Mouse (Mus musculus) heart, embryonic 10.5 days (tissue): ENCODE results near the gene Med19. TPM values are rescaled to one million over a fixed set of nuclear protein-coding genes. Genes with fewer than 3 reads are reported as not detected.
"Not testable (repeated sequence)": the region's sequence is repeated elsewhere in the genome, so short reads cannot be mapped to it uniquely, and the experiment has no call there.

Source experiments
- DNase-seq: peaks from one replicate; pipeline ENCODE4 v3.0.0-alpha.2; 2017; ENCODE audit warnings: low spot score
- H3K27ac ChIP-seq: fragments of 300-500 bp; sonication (generic); 2 replicates; pipeline ENCODE4 v1.5.1; 2016; ENCODE audit warnings: mild to moderate bottlenecking
- H3K27me3 ChIP-seq: fragments of 300-500 bp; sonication (generic); 2 replicates; pipeline ENCODE4 v1.6.1; 2016; ENCODE audit warnings: mild to moderate bottlenecking; ENCODE audit not compliant: poor library complexity, insufficient read depth, severe bottlenecking
- H3K36me3 ChIP-seq: fragments of 300-500 bp; sonication (generic); 2 replicates; pipeline ENCODE4 v1.6.1; 2016; ENCODE audit warnings: mild to moderate bottlenecking, moderate library complexity
- H3K4me1 ChIP-seq: fragments of 300-500 bp; sonication (generic); 2 replicates; pipeline ENCODE4 v1.6.1; 2016; ENCODE audit warnings: mild to moderate bottlenecking
- H3K4me3 ChIP-seq: fragments of 300-500 bp; sonication (generic); 2 replicates; pipeline ENCODE4 v1.5.1; 2016; ENCODE audit warnings: mild to moderate bottlenecking, moderate library complexity
- H3K9me3 ChIP-seq: fragments of 300-500 bp; sonication (generic); 2 replicates; pipeline ENCODE4 v1.6.1; 2016; ENCODE audit warnings: mild to moderate bottlenecking, moderate library complexity
- WGBS: fragments of 180-500 bp; shearing (Covaris S2); methylation state at CpG from one replicate; pipeline ENCODE4 v1.1.7; 2016; 5-methylcytosine and 5-hydroxymethylcytosine counted together
- polyA plus RNA-seq: library from polyadenylated mRNA; unstranded; fragments of >200 nt; fragmentation: Nextera tagmentation; extraction: Ambion mirVana; gene quantifications from 2 replicates; pipeline ENCODE4 v1.2.1, GENCODE M21; 2016

The Med19 gene
- polyA plus RNA-seq, 1 experiment from 2014 or later = 39.9 TPM

DNA sequence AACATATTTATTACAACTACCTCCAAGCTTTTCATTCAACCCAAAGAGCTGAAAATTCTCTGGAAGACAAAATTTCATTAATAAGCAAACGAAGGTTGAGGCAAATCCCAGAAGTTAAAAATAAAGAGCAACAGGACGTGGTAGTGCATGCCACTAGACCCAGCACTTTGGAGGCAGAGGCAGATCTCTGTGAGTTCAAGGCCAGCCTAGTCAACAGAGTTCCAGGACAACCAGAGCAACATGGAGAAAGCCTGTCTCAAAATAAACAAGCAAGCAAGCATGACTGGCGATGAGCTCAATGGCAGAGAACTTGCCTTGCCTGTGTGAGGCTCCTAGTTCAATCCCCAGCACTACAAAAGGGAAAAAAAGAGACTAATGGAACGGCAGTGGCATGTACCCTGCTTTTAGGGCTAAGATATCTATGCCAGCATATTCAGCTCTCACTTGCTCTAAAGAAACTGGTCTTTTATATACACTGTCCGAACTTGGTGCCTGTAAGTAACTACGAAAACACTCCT lies 31.1 kb upstream of the Med19 start:
- Histone ChIP-seq H3K27ac (no peak overlapping the region), H3K27me3 (no peaks in the 10 kb centered on the region), H3K36me3 (peaks cover 6% of the 10 kb centered on the region; the same call in 1 of the 2 replicates), H3K4me1 (peaks cover 31% of the 10 kb centered on the region), H3K4me3 (peak overlapping the region; percentile 77), H3K9me3 (no peaks in the 10 kb centered on the region)
- 86% methylated on average over 6 of the region's 6 CpGs for WGBS
- DNase-seq = peak; percentile 66

DNA sequence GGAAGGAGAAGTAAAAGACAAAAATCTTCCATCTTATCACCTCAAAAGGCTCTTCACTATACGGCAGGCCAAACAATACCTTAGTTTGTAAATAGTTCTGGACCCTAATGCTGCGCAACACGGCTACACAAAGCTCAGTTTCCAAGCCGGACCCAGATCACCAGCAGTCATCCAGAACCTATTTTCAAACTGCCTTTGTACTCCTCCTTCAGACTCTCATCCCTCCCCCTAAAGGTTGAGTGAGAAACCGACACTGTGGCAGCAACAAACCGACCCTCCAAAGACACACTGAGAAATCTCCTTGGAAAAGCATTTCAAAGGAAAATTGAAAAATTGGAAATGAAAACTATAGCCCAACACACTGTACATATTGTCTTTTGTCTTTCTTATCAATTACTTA lies 29.8 kb upstream of the Med19 start:
- H3K27ac ChIP-seq = peak overlapping the region; percentile 96
- 33% methylated on average over 6 of the region's 6 CpGs for WGBS

DNA sequence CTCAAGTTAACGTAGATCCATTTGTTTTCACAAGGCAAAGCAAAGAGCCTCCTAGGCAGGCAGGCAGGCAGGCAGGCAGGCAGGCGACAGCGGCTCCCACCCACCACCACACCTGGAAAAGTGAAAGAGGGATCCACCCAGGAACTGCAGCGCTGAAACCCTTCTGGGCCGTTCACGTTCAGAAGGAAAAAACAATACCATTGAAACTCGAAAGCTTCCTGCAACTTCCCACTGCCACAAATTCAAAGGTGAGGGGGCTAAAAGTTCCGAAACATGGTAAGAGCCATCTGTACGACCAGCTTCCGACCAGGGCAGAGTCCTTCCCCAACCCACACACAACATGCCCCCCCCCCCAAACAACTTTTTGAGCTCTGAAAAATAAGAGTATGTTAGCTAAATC lies 28.5 kb upstream of the Med19 start:
- peak; percentile 79 for DNase-seq
- H3K4me1 ChIP-seq = peaks cover 17% of the 10 kb centered on the region
- H3K27me3 ChIP-seq = no peaks in the 10 kb centered on the region
- peak overlapping the region; percentile 96 for H3K27ac ChIP-seq
- WGBS = under 1% methylated on average over 10 of the region's 10 CpGs
- no peaks in the 10 kb centered on the region for H3K9me3 ChIP-seq
- H3K36me3 ChIP-seq = peaks cover 2% of the 10 kb centered on the region; the same call in 1 of the 2 replicates
- H3K4me3 ChIP-seq = peak overlapping the region; percentile 77

More for the DNA sequence above, 29.8 kb upstream of the Med19 start:
- Histone ChIP-seq H3K4me1 (peaks cover 25% of the 10 kb centered on the region), H3K4me3 (peak overlapping the region; percentile 77), H3K36me3 (peaks cover 4% of the 10 kb centered on the region; the same call in 1 of the 2 replicates), H3K27me3 (no peaks in the 10 kb centered on the region), H3K9me3 (no peaks in the 10 kb centered on the region)
- peak; percentile 74 for DNase-seq

DNA sequence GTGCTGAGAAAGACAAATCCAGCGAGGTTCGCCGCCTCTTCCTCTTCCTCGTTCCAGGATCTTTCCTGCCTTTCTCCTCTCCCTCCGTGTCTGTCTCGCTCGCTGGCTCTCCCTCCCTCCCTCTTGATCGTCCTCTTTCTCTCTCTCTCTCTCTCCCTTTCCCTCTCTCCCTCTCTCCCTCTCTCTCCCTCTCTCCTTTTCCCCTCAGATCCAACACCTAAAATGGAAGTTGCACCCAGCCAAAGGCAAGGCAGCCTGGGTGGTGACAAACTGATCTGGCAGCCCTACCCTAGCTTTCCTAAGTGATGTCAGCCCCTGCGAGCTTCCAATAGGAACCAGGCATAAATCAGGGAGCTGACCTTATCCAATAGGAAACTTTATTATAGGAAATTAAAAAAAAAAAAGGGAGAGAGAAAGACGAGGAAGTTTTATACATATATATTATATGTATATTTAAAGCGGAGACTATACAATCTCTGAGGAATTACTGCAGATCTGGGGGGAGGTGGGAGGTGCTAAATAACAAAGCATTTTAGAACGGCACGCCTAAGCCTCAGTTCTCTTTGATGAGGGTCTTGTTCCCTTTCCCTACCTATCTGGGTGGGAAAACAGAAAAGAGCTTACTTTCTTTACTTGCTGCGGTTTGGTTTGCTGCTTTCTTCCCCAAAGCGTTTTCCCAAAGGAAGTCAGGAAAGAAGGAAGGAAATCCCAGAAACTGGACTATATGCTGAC lies 27.6 kb upstream of the Med19 start, which contains the start of gene Ctnnd1:
Ctnnd1 (minus strand) TSS at position 302 of the 732 bp plus-strand sequence.
- Histone ChIP-seq H3K4me3 (peak within 1 kb of the TSS; percentile 77), H3K36me3 (no peaks in the 10 kb centered on the region), H3K4me1 (peaks cover 17% of the 10 kb centered on the region), H3K27me3 (no peaks in the 10 kb centered on the region), H3K9me3 (no peaks in the 10 kb centered on the region), H3K27ac (peak within 1 kb of the TSS; percentile 96)
- under 1% methylated on average over 15 of the region's 15 CpGs for WGBS
- peak; percentile 95 for DNase-seq

DNA sequence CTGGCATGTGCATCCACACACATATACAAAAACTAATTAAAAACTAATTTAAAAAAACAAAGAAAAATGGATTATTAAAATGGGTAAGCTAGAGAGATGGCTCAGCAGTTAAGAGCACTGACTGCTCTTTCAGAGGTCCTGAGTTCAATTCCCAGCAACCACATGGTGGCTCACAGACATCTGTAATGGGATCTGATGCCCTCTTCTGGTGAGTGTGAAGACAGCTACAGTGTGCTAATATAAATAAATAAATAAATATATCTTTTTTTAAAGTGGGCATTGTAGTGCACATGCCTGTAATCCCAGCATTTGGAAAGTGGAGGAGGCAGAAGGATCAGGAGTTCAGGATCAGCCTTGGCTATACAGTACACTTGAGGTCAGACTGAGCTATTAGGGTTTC lies 24.8 kb upstream of the Med19 start:
- Histone ChIP-seq H3K4me3 (no peak overlapping the region), H3K4me1 (peaks cover 4% of the 10 kb centered on the region; the same call in 1 of the 2 replicates), H3K36me3 (no peaks in the 10 kb centered on the region), H3K27ac (no peak overlapping the region), H3K9me3 (no peaks in the 10 kb centered on the region), H3K27me3 (no peaks in the 10 kb centered on the region)
- DNase-seq = peak; percentile 22

DNA sequence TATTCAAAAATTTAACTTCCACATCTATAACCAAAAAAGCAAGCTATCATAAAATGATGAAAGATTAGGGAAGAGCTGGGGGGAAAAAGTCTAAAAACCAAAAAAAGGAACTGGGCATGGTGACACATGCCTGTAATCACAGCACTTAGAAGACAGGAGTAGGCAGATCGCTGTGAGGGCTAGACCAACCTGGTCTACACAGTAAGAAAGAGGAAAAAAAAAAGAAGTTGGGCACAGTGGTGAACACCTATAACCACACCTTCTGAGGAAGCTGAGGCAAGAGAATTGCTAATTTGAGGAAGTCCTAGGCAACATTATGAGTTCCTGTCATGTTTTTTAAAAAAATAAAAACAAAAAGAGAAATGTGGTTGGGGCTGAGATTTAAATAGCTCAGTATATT lies 22.3 kb upstream of the Med19 start:
- Histone ChIP-seq H3K27me3 (no peaks in the 10 kb centered on the region), H3K4me1 (peaks cover 4% of the 10 kb centered on the region; the same call in 1 of the 2 replicates), H3K9me3 (no peaks in the 10 kb centered on the region), H3K36me3 (no peaks in the 10 kb centered on the region), H3K27ac (no peak overlapping the region), H3K4me3 (no peak overlapping the region)
- DNase-seq = no peak
- WGBS = 49% methylated on average over 1 of the region's 1 CpGs

DNA sequence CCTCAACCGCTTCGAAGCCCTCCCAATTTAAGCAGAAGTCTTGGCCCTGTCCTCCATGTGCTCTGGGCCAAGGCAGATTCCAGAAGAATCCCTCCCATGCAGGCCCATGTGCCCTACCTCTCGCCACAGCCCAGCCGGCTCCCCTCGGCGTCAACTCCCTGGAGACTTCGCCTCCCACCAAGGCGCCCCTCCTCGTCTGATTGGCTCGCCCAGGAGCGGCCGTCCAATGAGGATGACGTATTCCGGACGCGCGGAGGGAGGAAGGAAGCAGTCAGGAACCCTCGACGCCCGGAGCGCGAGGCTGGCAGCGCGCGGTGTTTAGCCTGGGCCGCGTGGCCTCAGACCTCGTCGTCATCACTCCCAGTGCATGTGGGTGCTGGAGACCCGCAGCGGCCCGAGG lies 19.4 kb upstream of the Med19 start, which contains the start of gene Btbd18:
Btbd18 (plus strand) TSS at position 274 of the 400 bp plus-strand sequence.
- Histone ChIP-seq H3K36me3 (no peaks in the 10 kb centered on the region), H3K27ac (no peak within 1 kb of the TSS), H3K4me3 (no peak within 1 kb of the TSS), H3K4me1 (no peaks in the 10 kb centered on the region), H3K27me3 (no peaks in the 10 kb centered on the region), H3K9me3 (no peaks in the 10 kb centered on the region)
- DNase-seq = no peak
- 91% methylated on average over 32 of the region's 32 CpGs for WGBS

DNA sequence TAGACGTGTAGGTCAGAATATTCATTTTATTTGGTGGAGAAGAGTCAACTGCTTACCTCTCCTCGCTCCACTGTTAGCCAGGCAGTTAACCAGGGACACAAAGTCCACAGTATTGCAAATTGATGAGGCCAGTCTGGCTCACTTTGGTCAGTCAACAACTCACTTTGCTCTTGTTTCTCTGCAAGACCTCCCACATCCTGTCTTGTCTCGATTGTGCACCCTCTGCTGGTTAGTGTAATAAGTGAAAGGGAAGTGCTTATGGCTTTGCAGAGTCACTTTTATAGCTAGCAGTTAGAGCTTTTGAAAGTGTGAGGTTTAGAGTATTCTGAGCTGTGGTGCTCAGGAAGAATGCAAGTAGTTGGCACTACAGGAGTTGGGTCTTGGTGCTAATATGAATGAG lies 17.9 kb upstream of the Med19 start:
- Histone ChIP-seq H3K4me3 (no peak overlapping the region), H3K9me3 (no peaks in the 10 kb centered on the region), H3K36me3 (no peaks in the 10 kb centered on the region), H3K27ac (no peak overlapping the region), H3K4me1 (no peaks in the 10 kb centered on the region), H3K27me3 (no peaks in the 10 kb centered on the region)
- DNase-seq = no peak
- WGBS = 63% methylated on average over 3 of the region's 3 CpGs

DNA sequence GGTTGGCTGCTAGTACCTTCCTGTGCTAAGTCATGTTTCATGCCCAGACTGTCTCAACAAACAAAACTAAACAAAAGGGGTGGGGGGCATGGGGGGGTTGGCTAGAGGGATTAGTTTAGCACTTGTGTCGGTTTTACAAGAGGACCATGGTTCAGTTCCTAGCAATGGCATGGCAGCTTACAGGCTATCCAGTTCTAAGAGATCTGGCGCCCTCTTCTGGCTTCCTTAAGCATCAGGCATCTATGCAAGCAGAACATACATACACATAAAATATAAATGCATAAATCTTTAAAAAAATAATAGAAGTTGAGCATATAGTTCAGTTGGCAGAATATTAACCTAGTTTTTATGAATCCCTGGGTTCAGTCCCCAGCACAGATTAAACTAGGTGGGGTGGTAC lies 15.3 kb upstream of the Med19 start:
- no peak overlapping the region for H3K4me3 ChIP-seq
- H3K4me1 ChIP-seq = 0 out of 2 replicates have a peak, but pooled peaks cover 7% of the 10 kb centered on the region
- no peaks in the 10 kb centered on the region for H3K27me3 ChIP-seq
- H3K9me3 ChIP-seq = no peaks in the 10 kb centered on the region
- DNase-seq = no peak
- WGBS = 21% methylated on average over 2 of the region's 2 CpGs
- H3K36me3 ChIP-seq = peaks cover 4% of the 10 kb centered on the region; the same call in 1 of the 2 replicates
- H3K27ac ChIP-seq = no peak overlapping the region

DNA sequence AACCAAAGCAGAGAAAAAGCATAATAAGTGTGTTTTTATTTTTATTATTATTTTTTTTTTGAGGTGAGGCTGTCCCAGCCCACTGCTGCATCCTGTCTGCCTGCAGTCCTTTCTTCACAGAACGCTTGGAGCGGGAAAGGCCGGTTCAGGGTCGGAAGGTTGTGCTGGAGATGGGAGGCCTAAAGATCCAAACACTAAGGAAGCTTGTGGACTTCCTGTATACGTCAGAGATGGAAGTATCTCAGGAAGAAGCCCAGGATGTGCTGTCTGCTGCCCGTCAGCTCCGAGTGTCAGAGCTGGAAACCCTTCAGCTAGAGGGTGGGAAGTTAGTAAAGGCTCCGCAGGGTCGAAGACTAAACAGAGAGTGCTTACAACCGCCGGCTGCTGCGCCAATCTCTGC lies 12.1 kb upstream of the Med19 start:
- Histone ChIP-seq H3K27ac (no peak overlapping the region), H3K9me3 (no peaks in the 10 kb centered on the region), H3K4me1 (peaks cover 11% of the 10 kb centered on the region), H3K36me3 (peaks cover 19% of the 10 kb centered on the region), H3K27me3 (no peaks in the 10 kb centered on the region), H3K4me3 (no peak overlapping the region)
- 44% methylated on average over 12 of the region's 12 CpGs for WGBS
- DNase-seq = no peak

DNA sequence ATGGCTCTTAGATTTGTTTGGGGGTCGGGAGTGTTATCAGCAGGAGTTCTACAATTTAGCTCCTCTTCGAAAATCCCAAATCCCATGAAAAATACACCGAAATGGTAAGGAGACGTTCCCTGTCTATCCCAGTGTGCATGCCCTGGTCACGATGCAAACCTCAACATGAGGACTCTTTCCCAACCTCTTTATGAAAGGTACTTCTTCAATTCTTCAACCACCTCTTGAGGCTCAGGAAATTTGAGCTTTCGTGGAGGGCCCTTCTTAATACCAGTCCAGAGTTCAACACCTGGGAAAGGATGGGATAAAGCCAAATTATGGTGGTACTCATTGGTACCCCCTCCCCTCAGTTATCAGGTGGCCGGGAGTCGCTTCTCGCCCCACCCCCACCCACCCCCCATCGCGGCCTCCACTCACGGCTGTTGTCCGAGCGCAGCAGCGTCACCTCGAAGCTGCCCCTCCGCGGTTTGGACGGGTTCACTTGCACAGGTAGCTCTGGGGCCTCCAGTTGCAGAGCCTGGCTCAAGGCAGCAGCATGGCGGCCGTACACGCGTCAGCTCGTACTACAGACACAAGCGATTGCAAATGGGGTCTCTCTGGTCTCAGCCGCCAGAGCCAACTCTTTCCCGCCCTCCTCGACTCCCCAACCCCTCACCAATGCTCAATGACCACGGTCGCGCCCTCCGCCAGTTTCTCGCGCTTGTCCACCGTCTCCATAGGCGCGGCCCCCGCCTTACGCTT lies 8.2 kb upstream of the Med19 start:
- peaks cover 46% of the 10 kb centered on the region for H3K36me3 ChIP-seq
- H3K27ac ChIP-seq = peak overlapping the region; percentile 92
- H3K4me3 ChIP-seq = peak overlapping the region; percentile 70
- H3K27me3 ChIP-seq = no peaks in the 10 kb centered on the region
- H3K9me3 ChIP-seq = no peaks in the 10 kb centered on the region
- no peak for DNase-seq
- peaks cover 11% of the 10 kb centered on the region for H3K4me1 ChIP-seq
- 4% methylated on average over 39 of the region's 39 CpGs for whole genome bisulfite sequencing

DNA sequence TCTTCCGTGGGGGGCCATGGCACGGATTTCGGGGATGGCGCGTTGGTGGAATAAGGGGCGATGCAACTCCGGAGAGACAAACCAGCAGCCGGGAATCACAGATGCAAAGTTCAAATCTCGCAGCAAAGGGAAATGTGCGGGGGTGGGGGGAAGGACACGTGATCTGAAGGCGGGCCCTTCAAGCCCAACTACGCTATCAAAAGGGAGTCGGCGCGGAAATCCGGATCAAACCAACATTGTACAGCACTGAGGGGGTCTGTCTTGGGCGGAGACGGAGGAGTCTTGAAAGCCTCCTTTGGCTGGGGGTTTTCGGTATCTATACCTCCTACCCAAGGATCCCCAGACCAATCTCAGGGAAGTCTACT lies 7.7 kb upstream of the Med19 start, which contains the start of gene Selenoh:
Selenoh (minus strand) TSS at position 202 of the 365 bp plus-strand sequence.
- Histone ChIP-seq H3K36me3 (peaks cover 52% of the 10 kb centered on the region), H3K9me3 (no peaks in the 10 kb centered on the region), H3K4me1 (peaks cover 11% of the 10 kb centered on the region), H3K27ac (peak within 1 kb of the TSS; percentile 92), H3K27me3 (no peaks in the 10 kb centered on the region), H3K4me3 (peak within 1 kb of the TSS; percentile 70)
- DNase-seq = peak; percentile 96
- WGBS = 1% methylated on average over 20 of the region's 20 CpGs

DNA sequence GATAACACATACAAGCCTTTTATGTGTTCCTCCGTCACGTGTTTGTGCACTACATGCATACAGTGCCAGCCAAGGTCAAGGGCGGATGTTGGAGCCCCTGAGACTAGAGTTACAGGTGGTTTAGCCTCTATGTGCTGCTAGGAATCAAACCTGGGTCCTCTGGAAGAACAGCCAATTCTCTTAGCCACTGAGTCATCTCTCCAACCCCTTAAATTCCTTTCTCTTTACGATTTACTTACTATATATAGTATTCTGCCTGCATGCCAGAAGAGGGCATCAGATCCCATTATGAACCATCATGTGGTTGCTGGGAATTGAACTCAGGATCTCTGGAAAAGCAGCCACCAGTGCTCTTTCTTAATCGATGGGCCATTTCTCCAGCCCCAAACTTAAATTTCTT lies 6.7 kb upstream of the Med19 start:
- not testable (repeated sequence) for H3K27ac ChIP-seq, DNase-seq, H3K27me3 ChIP-seq, H3K9me3 ChIP-seq, H3K4me3 ChIP-seq
- Histone ChIP-seq H3K4me1 (peaks cover 12% of the 10 kb centered on the region), H3K36me3 (peaks cover 60% of the 10 kb centered on the region)
- WGBS = 61% methylated on average over 4 of the region's 5 CpGs
